Mouse (Mus musculus): ENCODE measurements at regions not wholly inside any gene's neighbourhood (a gene's known extent, or its start where the extent isn't known, plus 50 kb on each side); places are given as distances from the start of the nearest gene placed in this dataset.

GRCm38 (mm10) chr16:89693321-89693720 lies 122.3 kb upstream of the Krtap11-1 start:
- Histone ChIP-seq H3K4me3 (ENCODE audit: low read depth, low read length) (no peak overlapping the region), H3K4me1 (ENCODE audit: control insufficient read depth, insufficient read depth, low read length) (no peaks in the 10 kb centered on the region), H3K36me3 (ENCODE audit: control insufficient read depth, insufficient read depth, low read length) (no peaks in the 10 kb centered on the region), H3K9ac (ENCODE audit: low read length) (no peak overlapping the region), H3K27me3 (ENCODE audit: control insufficient read depth, insufficient read depth, low read length) (no peaks in the 10 kb centered on the region), H3K4me2 (ENCODE audit: low read depth, severe bottlenecking) (no peak overlapping the region), H3K9me3 (ENCODE audit: control insufficient read depth, low read length) (no peaks in the 10 kb centered on the region), H3K27ac (replicated peaks; ENCODE audit: low read depth, low read length) (no peak overlapping the region)
- 87% methylated on average over 10 of the region's 10 CpGs for WGBS
- no peak for DNase-seq (ENCODE audit: low spot score)
- no peak for ATAC-seq (ENCODE audit: insufficient number of reproducible peaks, low FRiP score, low TSS enrichment, low read depth)

DNA sequence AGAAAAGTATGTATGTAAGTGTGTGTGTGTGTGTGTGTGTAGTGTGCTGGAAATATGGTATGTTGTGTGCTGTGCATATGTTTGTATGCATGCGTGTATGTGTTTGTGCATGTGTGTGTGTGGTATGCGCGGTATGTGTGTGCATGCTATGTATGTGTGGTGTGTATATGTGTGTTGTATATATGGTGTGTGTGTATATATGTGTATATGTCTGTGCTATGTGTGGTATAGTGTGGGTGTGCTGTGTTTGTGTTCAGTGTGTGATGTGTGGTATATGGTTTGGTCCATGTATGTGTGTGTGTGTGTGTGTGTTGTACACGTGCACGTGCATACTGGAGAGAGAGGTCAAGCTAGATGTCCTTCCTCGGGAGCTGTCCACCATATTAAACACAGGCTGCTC lies 108.5 kb upstream of the Krtap11-1 start:
- H3K4me2 ChIP-seq (ENCODE audit: low read depth, severe bottlenecking), result no peak overlapping the region
- H3K9me3 ChIP-seq (ENCODE audit: control insufficient read depth, low read length), result no peaks in the 10 kb centered on the region
- H3K36me3 ChIP-seq (ENCODE audit: control insufficient read depth, insufficient read depth, low read length), result no peaks in the 10 kb centered on the region
- H3K27me3 ChIP-seq (ENCODE audit: control insufficient read depth, insufficient read depth, low read length), result no peaks in the 10 kb centered on the region
- ATAC-seq (ENCODE audit: insufficient number of reproducible peaks, low FRiP score, low TSS enrichment, low read depth) (no peak), DNase-seq (ENCODE audit: low spot score) (no peak)
- no peak overlapping the region for H3K9ac ChIP-seq (ENCODE audit: low read length)
- WGBS, result 94% methylated on average over 6 of the region's 6 CpGs
- H3K4me1 ChIP-seq (ENCODE audit: control insufficient read depth, insufficient read depth, low read length), result no peaks in the 10 kb centered on the region
- no peak overlapping the region for H3K4me3 ChIP-seq (ENCODE audit: low read depth, low read length)
- no peak overlapping the region for H3K27ac ChIP-seq (replicated peaks; ENCODE audit: low read depth, low read length)

DNA sequence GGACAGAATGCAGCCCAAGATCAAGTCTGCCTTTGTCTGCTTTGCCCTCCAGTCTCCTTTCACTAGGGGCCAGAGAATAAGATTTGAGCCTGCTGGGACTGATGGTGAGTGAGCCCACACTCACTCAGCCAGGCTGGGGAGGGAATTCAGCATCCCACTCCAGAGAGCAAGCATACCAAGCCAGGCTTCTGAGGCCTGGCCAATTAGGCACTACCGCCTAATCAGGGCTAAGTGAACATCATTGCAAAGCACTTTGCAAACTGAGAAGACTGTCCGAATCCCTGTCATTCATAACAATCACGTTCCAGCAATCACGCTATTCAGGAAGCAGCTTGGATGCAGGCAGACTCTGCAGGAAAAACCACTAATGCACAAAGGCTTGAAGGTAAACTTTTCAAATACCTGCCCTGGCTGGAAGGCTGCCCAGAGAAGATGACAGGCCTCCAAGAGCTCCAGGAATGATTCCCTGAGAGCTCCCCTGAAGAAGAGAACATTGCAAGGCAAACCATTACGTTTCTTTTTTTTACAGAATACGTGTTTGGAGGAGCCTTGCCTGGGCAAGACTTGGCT lies 107.5 kb upstream of the Krtap11-1 start:
- no peak for DNase-seq (ENCODE audit: low spot score)
- Histone ChIP-seq H3K27ac (replicated peaks; ENCODE audit: low read depth, low read length) (no peak overlapping the region), H3K9me3 (ENCODE audit: control insufficient read depth, low read length) (no peaks in the 10 kb centered on the region)

GRCm38 (mm10) chr16:89675009-89675785 lies 104.2 kb upstream of the Krtap11-1 start:
- H3K9me3 ChIP-seq (ENCODE audit: control insufficient read depth, low read length), result no peaks in the 10 kb centered on the region
- DNase-seq (ENCODE audit: low spot score), result no peak
- no peaks in the 10 kb centered on the region for H3K36me3 ChIP-seq (ENCODE audit: control insufficient read depth, insufficient read depth, low read length)
- 66% methylated on average over 13 of the region's 13 CpGs for WGBS
- H3K4me3 ChIP-seq (ENCODE audit: low read depth, low read length), result no peak overlapping the region
- no peak for ATAC-seq (ENCODE audit: insufficient number of reproducible peaks, low FRiP score, low TSS enrichment, low read depth)
- H3K27ac ChIP-seq (replicated peaks; ENCODE audit: low read depth, low read length), result no peak overlapping the region
- no peak overlapping the region for H3K9ac ChIP-seq (ENCODE audit: low read length)
- H3K4me2 ChIP-seq (ENCODE audit: low read depth, severe bottlenecking), result no peak overlapping the region
- no peaks in the 10 kb centered on the region for H3K4me1 ChIP-seq (ENCODE audit: control insufficient read depth, insufficient read depth, low read length)
- no peaks in the 10 kb centered on the region for H3K27me3 ChIP-seq (ENCODE audit: control insufficient read depth, insufficient read depth, low read length)

More for the DNA sequence above, 107.5 kb upstream of the Krtap11-1 start:
- WGBS, result 78% methylated on average over 6 of the region's 6 CpGs
- Histone ChIP-seq H3K9ac (ENCODE audit: low read length) (no peak overlapping the region), H3K36me3 (ENCODE audit: control insufficient read depth, insufficient read depth, low read length) (no peaks in the 10 kb centered on the region), H3K27me3 (ENCODE audit: control insufficient read depth, insufficient read depth, low read length) (no peaks in the 10 kb centered on the region), H3K4me1 (ENCODE audit: control insufficient read depth, insufficient read depth, low read length) (no peaks in the 10 kb centered on the region), H3K4me2 (ENCODE audit: low read depth, severe bottlenecking) (no peak overlapping the region), H3K4me3 (ENCODE audit: low read depth, low read length) (no peak overlapping the region)
- ATAC-seq (ENCODE audit: insufficient number of reproducible peaks, low FRiP score, low TSS enrichment, low read depth), result no peak

- DNase-seq (ENCODE audit: low spot score), result no peak
- no peak for ATAC-seq (ENCODE audit: insufficient number of reproducible peaks, low FRiP score, low TSS enrichment, low read depth)
- H3K4me1 ChIP-seq (ENCODE audit: control insufficient read depth, insufficient read depth, low read length), result no peaks in the 10 kb centered on the region
- H3K9me3 ChIP-seq (ENCODE audit: control insufficient read depth, low read length), result no peaks in the 10 kb centered on the region
- 86% methylated on average over 16 of the region's 16 CpGs for whole genome bisulfite sequencing
- no peak overlapping the region for H3K27ac ChIP-seq (replicated peaks; ENCODE audit: low read depth, low read length)
- no peaks in the 10 kb centered on the region for H3K36me3 ChIP-seq (ENCODE audit: control insufficient read depth, insufficient read depth, low read length)
- no peak overlapping the region for H3K4me3 ChIP-seq (ENCODE audit: low read depth, low read length)
- H3K27me3 ChIP-seq (ENCODE audit: control insufficient read depth, insufficient read depth, low read length), result no peaks in the 10 kb centered on the region
- no peak overlapping the region for H3K9ac ChIP-seq (ENCODE audit: low read length)
- no peak overlapping the region for H3K4me2 ChIP-seq (ENCODE audit: low read depth, severe bottlenecking)
Measured at GRCm38 (mm10) chr16:89674159-89674902, 103.3 kb upstream of the Krtap11-1 start.

GRCm38 (mm10) chr16:89671188-89671726 lies 100.3 kb upstream of the Krtap11-1 start:
- Histone ChIP-seq H3K9ac (ENCODE audit: low read length) (no peak overlapping the region), H3K27me3 (ENCODE audit: control insufficient read depth, insufficient read depth, low read length) (no peaks in the 10 kb centered on the region), H3K4me2 (ENCODE audit: low read depth, severe bottlenecking) (no peak overlapping the region), H3K27ac (replicated peaks; ENCODE audit: low read depth, low read length) (no peak overlapping the region), H3K9me3 (ENCODE audit: control insufficient read depth, low read length) (no peaks in the 10 kb centered on the region), H3K4me1 (ENCODE audit: control insufficient read depth, insufficient read depth, low read length) (no peaks in the 10 kb centered on the region), H3K36me3 (ENCODE audit: control insufficient read depth, insufficient read depth, low read length) (no peaks in the 10 kb centered on the region), H3K4me3 (ENCODE audit: low read depth, low read length) (no peak overlapping the region)
- no peak for ATAC-seq (ENCODE audit: insufficient number of reproducible peaks, low FRiP score, low TSS enrichment, low read depth)
- 87% methylated on average over 9 of the region's 9 CpGs for WGBS
- DNase-seq (ENCODE audit: low spot score), result no peak

- Histone ChIP-seq H3K9me3 (ENCODE audit: control insufficient read depth, low read length) (no peaks in the 10 kb centered on the region), H3K36me3 (ENCODE audit: control insufficient read depth, insufficient read depth, low read length) (no peaks in the 10 kb centered on the region), H3K4me1 (ENCODE audit: control insufficient read depth, insufficient read depth, low read length) (no peaks in the 10 kb centered on the region), H3K27ac (replicated peaks; ENCODE audit: low read depth, low read length) (no peak overlapping the region), H3K4me3 (ENCODE audit: low read depth, low read length) (no peak overlapping the region), H3K27me3 (ENCODE audit: control insufficient read depth, insufficient read depth, low read length) (no peaks in the 10 kb centered on the region), H3K9ac (ENCODE audit: low read length) (no peak overlapping the region), H3K4me2 (ENCODE audit: low read depth, severe bottlenecking) (no peak overlapping the region)
- ATAC-seq (ENCODE audit: insufficient number of reproducible peaks, low FRiP score, low TSS enrichment, low read depth), result no peak
- WGBS, result 83% methylated on average over 2 of the region's 2 CpGs
- DNase-seq (ENCODE audit: low spot score), result no peak
Measured at GRCm38 (mm10) chr16:89660071-89660470, 89.1 kb upstream of the Krtap11-1 start.

DNA sequence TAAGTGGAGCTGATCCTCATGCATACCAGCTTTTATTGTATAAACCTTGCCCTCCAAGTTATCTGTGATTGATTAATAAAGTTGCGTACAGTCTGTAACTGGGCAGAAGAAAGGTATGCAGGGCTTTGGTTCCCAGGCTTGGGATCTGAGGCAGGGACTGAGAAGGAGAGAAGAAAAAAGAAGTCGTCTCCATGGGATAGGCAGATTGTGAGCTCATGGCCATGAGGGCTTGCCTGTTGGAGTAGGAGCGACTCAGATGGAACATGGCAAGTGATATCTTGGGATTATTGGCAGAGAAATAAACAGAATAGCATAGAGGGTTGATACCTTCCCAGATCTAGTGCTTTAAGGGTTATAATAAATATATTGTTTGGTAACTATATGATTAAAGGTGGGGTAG lies 85.1 kb upstream of the Krtap11-1 start:
- Histone ChIP-seq H3K27me3 (ENCODE audit: control insufficient read depth, insufficient read depth, low read length) (no peaks in the 10 kb centered on the region), H3K4me2 (ENCODE audit: low read depth, severe bottlenecking) (no peak overlapping the region), H3K9me3 (ENCODE audit: control insufficient read depth, low read length) (no peaks in the 10 kb centered on the region), H3K27ac (replicated peaks; ENCODE audit: low read depth, low read length) (no peak overlapping the region), H3K9ac (ENCODE audit: low read length) (no peak overlapping the region), H3K36me3 (ENCODE audit: control insufficient read depth, insufficient read depth, low read length) (no peaks in the 10 kb centered on the region), H3K4me1 (ENCODE audit: control insufficient read depth, insufficient read depth, low read length) (no peaks in the 10 kb centered on the region), H3K4me3 (ENCODE audit: low read depth, low read length) (no peak overlapping the region)
- 88% methylated on average over 3 of the region's 3 CpGs for WGBS
- no peak for ATAC-seq (ENCODE audit: insufficient number of reproducible peaks, low FRiP score, low TSS enrichment, low read depth)
- DNase-seq (ENCODE audit: low spot score), result no peak

Data from limb, embryonic 11.5 days (tissue).